Mouse (Mus musculus): ENCODE data around the gene Gfer.
"Not testable (repeated sequence)": the region's sequence is repeated elsewhere in the genome, so short reads cannot be mapped to it uniquely, and the experiment has no call there.

Gfer gene

DNA sequence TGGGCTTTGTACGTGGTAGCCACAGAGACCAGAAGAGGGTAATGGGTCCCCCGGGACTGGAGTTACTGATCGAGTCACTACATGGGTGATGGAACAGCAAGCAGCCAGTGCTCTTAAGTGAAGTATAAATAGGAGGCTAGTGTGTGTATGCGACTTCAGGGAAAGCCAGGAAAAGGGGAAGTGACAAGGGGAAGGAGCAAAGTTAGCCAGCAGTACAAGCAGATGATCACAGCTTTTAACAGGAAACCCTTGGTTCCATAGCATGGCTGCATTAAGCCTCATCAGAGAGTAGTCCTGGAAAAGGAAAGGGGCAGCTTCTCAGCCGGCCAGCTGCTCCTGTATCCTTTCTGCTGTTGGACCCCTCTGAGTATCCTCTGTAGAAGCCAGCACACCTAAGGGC is 3.6 kb downstream of the Gfer start:
- in situ Hi-C loops (cut with MboI; ENCODE audit: unreplicated experiment in 2 of 2), result no loop called here

DNA sequence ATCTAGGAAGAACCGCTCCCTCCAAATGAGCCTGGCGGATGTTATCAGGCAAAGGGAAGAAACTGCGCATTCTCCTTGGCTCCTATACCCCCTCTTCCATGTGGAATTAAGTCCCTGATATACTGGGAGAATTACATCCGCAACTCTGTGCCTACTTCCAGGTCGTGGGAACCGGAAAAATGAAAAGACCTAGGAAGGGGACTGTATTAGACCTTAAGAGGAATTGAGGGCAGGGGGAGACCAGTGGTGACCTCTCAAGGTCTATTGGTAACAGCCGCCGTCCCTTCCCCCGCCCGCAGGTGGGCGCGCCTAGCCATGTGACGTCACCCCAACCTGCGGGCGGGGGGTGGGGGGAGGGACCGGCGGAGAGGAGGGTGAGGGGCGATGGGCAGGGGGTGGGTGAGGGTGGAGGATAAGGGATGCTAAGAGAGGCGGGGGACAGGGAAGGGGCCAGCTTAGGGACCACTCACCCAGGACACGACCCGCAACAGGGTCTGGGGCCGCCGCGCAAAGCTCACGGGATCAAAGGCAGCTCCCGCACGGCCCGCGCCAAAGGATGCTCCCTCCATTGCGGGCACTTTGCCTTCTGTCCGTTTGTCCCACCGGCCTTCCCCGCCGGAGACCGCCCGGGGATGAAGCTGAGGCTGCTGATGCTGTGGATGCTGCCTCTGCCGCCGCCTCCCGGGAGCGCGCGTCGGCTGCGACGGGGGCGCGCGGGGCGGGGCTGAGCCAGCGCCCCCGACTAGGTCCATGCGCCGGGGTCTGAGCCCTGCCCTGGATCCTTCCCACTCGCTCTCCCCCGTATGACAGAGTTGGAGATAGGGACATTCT is 6.5 kb downstream of the Gfer start, which contains the start of gene Syngr3:
Gene Syngr3 (minus strand): TSS at position 705 of the 831 bp plus-strand sequence.
- in situ Hi-C loops (cut with MboI; ENCODE audit: unreplicated experiment in 2 of 2), result no loop called here

- in situ Hi-C loops (cut with MboI; ENCODE audit: unreplicated experiment in 2 of 2), result no loop called here
These were observed 8.4 kb downstream of the Gfer start for GRCm38 (mm10) chr17:24687599-24687998.

DNA sequence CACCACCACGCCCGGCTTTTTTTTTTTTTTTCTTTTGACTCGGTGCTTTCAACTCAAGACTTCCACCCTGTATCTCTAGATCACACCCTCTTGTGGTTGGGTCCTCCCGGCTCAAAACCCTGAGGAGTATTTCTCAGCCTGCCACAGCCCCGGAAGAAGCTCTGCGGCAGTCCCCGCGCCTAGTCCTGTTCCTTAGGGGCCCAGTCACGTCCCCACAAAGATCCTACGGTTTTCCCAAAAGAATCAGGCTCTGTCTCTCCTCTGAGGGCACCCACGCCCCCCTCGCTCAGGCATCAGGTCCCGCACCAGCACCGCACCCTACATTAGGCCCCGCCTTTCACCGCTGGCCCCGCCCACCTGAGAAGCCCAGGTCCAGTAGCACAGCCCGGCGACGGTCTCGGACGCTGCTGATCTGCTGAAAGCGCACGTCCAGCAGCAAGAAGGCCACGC is 8.8 kb downstream of the Gfer start:
- in situ Hi-C loops (cut with MboI; ENCODE audit: unreplicated experiment in 2 of 2), result no loop called here

DNA sequence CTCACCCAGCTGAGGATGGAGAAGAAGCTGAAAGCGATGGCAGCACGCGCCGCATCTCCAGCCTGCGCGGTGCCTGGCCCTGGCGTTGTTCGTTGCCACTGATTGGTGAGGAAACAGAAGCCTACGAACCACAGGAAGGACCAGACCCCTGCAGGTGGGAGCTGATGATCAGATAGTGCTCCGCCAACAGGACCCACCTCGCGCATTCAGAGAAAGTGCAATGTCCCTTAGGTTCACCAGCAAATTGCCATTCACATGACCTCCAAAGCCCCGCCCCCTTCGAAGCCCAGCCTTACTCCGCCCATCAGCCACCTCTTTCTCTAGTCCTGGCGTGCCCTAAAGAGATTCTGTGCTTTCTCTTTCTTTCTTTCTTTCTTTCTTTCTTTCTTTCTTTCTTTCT is 9.4 kb downstream of the Gfer start:
- in situ Hi-C loops (cut with MboI; ENCODE audit: unreplicated experiment in 2 of 2), result no loop called here

DNA sequence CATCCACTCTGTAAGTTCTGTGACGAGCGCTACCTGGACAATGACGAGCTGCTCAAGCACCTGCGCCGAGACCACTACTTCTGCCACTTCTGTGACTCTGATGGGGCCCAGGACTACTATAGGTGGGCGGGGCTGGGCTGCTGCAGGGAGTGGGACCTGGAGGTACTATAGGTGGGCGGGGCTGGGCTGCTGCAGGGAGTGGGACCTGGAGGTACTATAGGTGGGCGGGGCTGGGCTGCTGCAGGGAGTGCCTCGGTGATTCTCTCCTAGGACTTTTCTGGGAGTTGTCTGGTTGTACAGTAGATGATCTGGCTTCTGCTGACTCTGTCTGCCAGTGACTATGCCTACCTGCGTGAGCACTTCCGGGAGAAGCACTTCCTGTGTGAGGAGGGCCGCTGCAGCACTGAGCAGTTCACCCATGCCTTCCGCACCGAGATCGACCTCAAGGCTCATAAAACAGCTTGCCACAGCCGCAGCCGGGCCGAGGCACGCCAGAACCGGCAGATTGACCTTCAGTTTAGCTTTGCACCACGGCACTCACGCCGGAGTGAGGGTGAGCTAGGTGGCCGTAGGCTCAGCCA is 18.4 kb downstream of the Gfer start:
- in situ Hi-C loops (cut with MboI; ENCODE audit: unreplicated experiment in 2 of 2), result no loop called here

GRCm38 (mm10) chr17:24676877-24677276 is 19.1 kb downstream of the Gfer start:
- in situ Hi-C loops (cut with MboI; ENCODE audit: unreplicated experiment in 2 of 2), result no loop called here

GRCm38 (mm10) chr17:24676187-24676586 is 19.8 kb downstream of the Gfer start:
- in situ Hi-C loops (cut with MboI; ENCODE audit: unreplicated experiment in 2 of 2), result no loop called here

DNA sequence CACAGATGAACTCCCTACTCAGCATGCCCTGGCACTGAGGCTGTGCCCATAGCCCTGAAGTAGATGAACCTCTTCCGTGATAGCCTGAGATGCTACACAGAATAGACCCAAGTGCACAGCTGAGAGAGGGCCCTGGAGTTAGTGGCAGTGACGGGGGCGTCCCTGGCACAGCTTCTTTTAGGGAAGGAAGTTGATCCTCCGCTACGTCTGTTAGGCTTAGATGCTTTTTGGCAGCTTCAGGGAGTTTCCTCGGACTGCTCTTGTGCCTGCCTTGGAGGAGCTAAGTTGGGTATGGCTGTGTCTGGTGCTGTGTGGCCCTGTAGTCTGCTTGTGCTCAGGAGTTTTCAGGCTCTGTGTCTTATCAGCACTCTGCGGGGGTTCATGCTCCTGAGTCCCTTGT is 21.7 kb downstream of the Gfer start:
- in situ Hi-C loops (cut with MboI; ENCODE audit: unreplicated experiment in 2 of 2), result no loop called here

DNA sequence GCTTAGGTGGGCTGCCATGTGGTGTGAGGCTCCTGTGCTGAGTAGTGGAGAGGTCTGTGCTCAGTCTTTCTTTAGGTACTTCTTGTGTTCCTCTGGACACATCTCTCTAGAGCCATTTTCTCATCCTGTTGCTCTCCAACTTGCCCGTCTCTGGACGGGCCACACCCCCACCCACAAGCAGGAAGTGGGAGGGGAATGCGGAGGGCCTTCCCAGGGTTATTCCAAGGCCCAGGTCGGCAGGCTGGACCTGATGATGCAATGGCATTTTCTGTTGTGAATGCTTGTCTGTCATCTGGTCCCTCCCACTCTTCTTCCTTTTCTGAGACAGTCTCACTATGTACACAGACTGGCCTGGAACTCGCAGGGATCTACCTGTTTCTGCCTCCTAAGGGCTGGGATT is 23.8 kb downstream of the Gfer start:
- in situ Hi-C loops (cut with MboI; ENCODE audit: unreplicated experiment in 2 of 2), result no loop called here

DNA sequence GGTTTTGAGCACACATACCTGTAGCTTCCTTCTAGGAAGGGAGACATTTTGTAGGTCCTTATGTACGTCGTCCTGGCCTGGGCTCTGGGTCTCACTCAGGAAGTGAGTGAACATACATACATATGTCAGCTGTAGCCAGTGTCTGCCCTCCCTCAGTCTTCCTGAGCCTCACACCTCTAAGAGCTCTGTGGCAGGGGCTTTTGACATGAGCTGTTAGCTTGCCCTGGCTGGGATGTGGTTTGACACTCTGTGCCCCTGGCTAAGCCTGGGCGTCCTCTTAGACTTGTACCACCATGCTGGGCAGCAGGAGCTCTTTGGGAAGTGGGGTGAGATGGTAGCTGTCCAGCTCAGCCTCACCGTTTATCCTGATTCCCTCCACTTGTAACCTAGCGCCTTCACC is 24.6 kb downstream of the Gfer start:
- in situ Hi-C loops (cut with MboI; ENCODE audit: unreplicated experiment in 2 of 2), result no loop called here

DNA sequence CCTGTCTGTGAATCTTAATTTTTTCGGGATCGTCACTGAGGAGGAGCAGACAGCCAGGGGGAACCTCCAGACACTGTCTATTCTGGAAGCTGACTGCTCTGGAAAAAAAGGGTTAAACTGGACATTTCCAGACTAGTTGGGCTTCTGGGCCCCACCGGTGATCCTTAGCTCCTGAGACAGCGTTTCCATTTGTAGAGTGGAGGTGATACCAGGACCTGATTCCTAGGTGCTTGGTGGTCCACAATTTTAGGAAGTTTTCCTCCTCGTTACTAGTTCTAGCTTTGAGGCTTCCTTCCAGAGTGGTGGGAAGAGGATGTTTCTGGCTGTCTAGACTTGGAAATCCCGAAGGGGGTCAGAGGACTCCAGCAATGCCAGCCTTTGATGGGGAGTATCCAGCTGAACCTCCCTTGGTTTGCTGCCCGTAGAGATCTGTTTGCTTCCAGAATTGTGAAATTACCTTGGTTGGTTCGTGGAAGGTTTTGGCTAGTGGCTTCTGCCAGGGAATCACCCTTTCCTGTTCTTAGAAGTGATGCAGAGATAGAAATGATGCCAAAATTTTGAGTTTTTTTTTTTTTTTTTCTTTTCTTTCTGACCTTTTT is 25.6 kb downstream of the Gfer start:
- in situ Hi-C loops (cut with MboI; ENCODE audit: unreplicated experiment in 2 of 2), result no loop called here

DNA sequence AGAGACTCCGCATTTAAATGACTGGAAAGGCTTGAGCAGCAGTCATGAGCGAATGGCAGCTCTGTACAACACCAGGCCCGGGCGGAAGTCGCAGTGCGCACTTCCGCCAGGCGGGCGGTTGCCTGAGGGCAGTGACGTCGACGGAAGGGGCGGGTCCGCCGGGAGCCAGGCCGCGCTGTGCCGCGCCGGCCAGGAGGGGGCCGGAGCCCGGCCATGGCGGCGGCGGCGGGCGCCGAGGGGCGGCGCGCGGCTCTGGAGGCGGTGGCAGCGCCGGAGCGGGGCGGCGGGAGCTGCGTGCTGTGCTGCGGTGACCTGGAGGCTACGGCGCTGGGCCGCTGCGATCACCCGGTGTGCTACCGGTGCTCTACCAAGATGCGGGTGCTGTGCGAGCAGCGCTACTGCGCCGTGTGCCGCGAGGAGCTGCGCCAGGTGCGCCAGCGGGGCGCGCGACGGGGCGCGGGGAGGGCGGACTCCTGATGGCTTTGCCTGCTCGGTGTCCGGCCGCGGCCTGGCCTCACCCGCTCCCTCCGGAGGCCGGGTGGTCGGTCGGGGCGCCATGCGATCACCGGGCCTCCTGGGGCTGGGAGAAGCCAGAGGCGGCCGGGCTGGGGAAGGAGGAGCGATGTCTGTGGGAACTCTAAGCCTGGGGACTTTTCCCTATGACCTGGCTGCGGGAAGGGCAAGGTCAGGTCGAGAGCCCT is 26.3 kb downstream of the Gfer start, which contains the start of gene Zfp598:
Gene Zfp598 (plus strand): TSS at position 143 of the 701 bp plus-strand sequence.
- in situ Hi-C loops (cut with MboI; ENCODE audit: unreplicated experiment in 2 of 2), result no loop called here

DNA sequence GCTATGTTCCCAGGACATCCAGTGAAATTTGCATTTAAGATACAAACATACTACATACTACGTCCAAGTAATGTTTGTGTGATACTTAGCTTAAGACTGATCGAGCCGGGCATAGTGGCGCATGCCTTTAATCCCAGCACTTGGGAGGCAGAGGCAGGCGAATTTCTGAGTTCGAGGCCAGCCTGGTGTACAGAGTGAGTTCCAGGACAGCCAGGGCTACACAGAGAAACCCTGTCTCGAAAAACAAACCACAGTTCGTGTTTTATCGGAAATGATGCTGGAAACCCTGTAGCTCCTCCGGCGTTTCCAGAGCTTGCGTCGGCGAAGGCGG is 26.8 kb downstream of the Gfer start:
- in situ Hi-C loops (cut with MboI; ENCODE audit: unreplicated experiment in 2 of 2), result not testable (repeated sequence)

- in situ Hi-C loops (cut with MboI; ENCODE audit: unreplicated experiment in 2 of 2), result no loop called here
These were observed 28.5 kb downstream of the Gfer start for GRCm38 (mm10) chr17:24667416-24667815.

- in situ Hi-C loops (cut with MboI; ENCODE audit: unreplicated experiment in 2 of 2), result not testable (repeated sequence)
These were observed 28.9 kb downstream of the Gfer start for GRCm38 (mm10) chr17:24667011-24667410.

GRCm38 (mm10) chr17:24658017-24658758 is 37.8 kb downstream of the Gfer start, which contains the start of gene Npw:
Npw (minus strand) TSS chr17:24658457.
- in situ Hi-C loops (cut with MboI; ENCODE audit: unreplicated experiment in 2 of 2), result loop anchor here (5.0 to 10.0 kb wide), 2 partner anchors 126 to 163 kb away; partner anchors contain the start of gene Rab26 (in 1 of the 2)

- in situ Hi-C loops (cut with MboI; ENCODE audit: unreplicated experiment in 2 of 2), result loop anchor here (5.0 to 10.0 kb wide), 3 partner anchors 113 to 160 kb away; partner anchors contain the start of gene Rab26 (in 1 of the 2)
These were observed 41.0 kb downstream of the Gfer start for GRCm38 (mm10) chr17:24654969-24655368.

- in situ Hi-C loops (cut with MboI; ENCODE audit: unreplicated experiment in 2 of 2), result loop anchor here in 1 of 2 experiments (5.0 to 10.0 kb wide), 2 partner anchors 112 to 159 kb away; no protein-coding TSS in a partner anchor
These were observed 41.8 kb downstream of the Gfer start for GRCm38 (mm10) chr17:24653967-24654710.

Measured in v-Abl transformed pro-B cells (cell line).